8 mouse cellular contexts compared by ENCODE assay signal in the genomic region with DNA sequence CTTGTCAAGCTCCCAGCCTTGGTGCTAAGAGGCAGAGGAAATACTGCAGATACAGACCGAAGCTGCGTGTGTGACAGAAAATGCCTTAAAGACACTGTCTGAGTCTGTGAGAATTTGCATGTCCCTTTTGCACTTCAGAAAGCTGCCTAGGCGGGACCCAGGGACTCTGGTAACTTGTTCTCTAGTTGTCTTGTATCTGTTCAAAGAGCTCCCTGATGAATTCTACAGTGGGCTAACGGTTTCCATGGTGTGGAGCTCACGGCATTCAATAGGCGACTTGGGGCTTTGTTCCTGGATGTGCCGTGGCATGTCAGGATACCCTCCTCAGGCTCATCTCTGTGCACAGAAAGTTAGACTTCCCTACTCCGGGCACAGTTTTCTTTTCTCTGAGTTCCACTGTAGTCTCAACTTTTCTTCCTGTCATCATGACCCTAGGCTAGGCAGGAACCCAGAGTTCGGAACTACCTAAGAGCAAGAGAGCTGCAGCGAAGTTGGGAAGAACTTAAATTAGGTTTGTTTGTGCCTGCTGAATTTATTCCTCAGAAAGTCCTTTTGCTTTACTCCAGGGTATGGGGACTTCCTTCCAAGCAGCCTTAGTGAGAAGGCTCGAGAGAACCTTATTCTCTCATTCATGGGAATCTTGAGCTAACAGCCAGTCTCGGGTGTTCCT.
DNase-seq lines count a peak whose midpoint lies in the region; ATAC-seq and TF ChIP-seq lines count a peak whose summit lies in the region.

No protein-coding gene starts in this region.

- WGBS in cerebellum, adult 2 months: 51% methylated on average over 12 of the region's 12 CpGs
- 11% methylated on average over 12 of the region's 12 CpGs for WGBS in heart, embryonic 14.5 days
- 54% methylated on average over 12 of the region's 12 CpGs for WGBS in liver, embryonic 16.5 days (ENCODE audit: insufficient replicate concordance)

- 0 out of 2 replicates have a peak, but pooled peaks cover 3% of the 10 kb centered on the region for H3K36me3 ChIP-seq in ES-Bruce4 (ENCODE audit: control insufficient read depth, insufficient read depth, low read length, poor library complexity, severe bottlenecking)
- H3K36me3 ChIP-seq in heart, embryonic 14.5 days (ENCODE audit: control insufficient read depth, insufficient read depth, low read length): peaks cover 13% of the 10 kb centered on the region; the same call in 1 of the 2 replicates
- no peaks in the 10 kb centered on the region for H3K36me3 ChIP-seq in liver, embryonic 16.5 days (ENCODE audit: control insufficient read depth, insufficient read depth)

- TF ChIP-seq EP300 in ES-Bruce4 (IDR thresholded peaks at IDR 0.05; ENCODE audit: insufficient read depth, low read depth, low read length): no peak

- H3K27me3 ChIP-seq in cerebellum, adult 2 months (ENCODE audit: control insufficient read depth, insufficient read depth, low read length): no peaks in the 10 kb centered on the region
- no peaks in the 10 kb centered on the region for H3K27me3 ChIP-seq in ES-Bruce4 (ENCODE audit: control insufficient read depth, insufficient read depth, low read length, poor library complexity, severe bottlenecking)
- H3K27me3 ChIP-seq in heart, embryonic 14.5 days (ENCODE audit: control insufficient read depth, insufficient read depth, low read length): no peaks in the 10 kb centered on the region
- H3K27me3 ChIP-seq in liver, embryonic 16.5 days (ENCODE audit: control insufficient read depth, insufficient read depth, low read depth, low read length): no peaks in the 10 kb centered on the region

- H3K4me2 ChIP-seq in heart, embryonic 14.5 days (ENCODE audit: low read length): peak overlapping the region; percentile 73
- peak overlapping the region; percentile 2; the same call in 1 of the 2 replicates for H3K4me2 ChIP-seq in liver, embryonic 16.5 days (ENCODE audit: low read depth, low read length)

- DNase-seq in cerebellum, adult 2 months: no peak
- no peak for DNase-seq in layer of hippocampus, postnatal 25 days (ENCODE audit: extremely low spot score in 1 of 2, low spot score in 1 of 2)
- no peak for DNase-seq in left cerebral cortex, adult 11 months (ENCODE audit: low spot score)
- no peak for DNase-seq in urinary bladder, postnatal 10 days (ENCODE audit: low spot score)

- no peak for TF ChIP-seq CTCF in cerebellum, adult 2 months (IDR thresholded peaks at IDR 0.05; ENCODE audit: borderline replicate concordance, insufficient read depth, low read depth, low read length)
- no peak for TF ChIP-seq CTCF in ES-Bruce4 (IDR thresholded peaks at IDR 0.05; ENCODE audit: low read depth, low read length)

- no peak for ATAC-seq in cerebellum, adult (ENCODE audit: insufficient number of reproducible peaks, low FRiP score, low TSS enrichment)
- ATAC-seq in heart, embryonic 14.5 days (ENCODE audit: insufficient number of reproducible peaks, insufficient read depth, low FRiP score, low read depth): no peak
- no peak for ATAC-seq in liver, embryonic 16.5 days (ENCODE audit: low read depth)

- H3K9ac ChIP-seq in ES-Bruce4 (ENCODE audit: low read depth, poor library complexity, severe bottlenecking): peak overlapping the region; percentile 49
- peak overlapping the region; percentile 90 for H3K9ac ChIP-seq in heart, embryonic 14.5 days (ENCODE audit: low read length)
- no peak overlapping the region for H3K9ac ChIP-seq in liver, embryonic 16.5 days (ENCODE audit: low read depth, low read length)

- no peak overlapping the region for H3K4me3 ChIP-seq in cerebellum, adult 2 months (replicated peaks; ENCODE audit: insufficient read depth, low read depth, low read length)
- peak overlapping the region; percentile 62 for H3K4me3 ChIP-seq in ES-Bruce4 (ENCODE audit: low read depth, low read length)
- H3K4me3 ChIP-seq in heart, embryonic 14.5 days (ENCODE audit: control insufficient read depth in 1 of 2, insufficient read depth in 1 of 2, low read depth in 1 of 2, low read length in 2 of 2): peak overlapping the region; percentile 57 to 78
- 0 out of 2 replicates have a peak overlapping the region, but pooled peaks have one; percentile 0 for H3K4me3 ChIP-seq in liver, embryonic 16.5 days (ENCODE audit: low read depth, low read length)

- no peaks in the 10 kb centered on the region for H3K4me1 ChIP-seq in cerebellum, adult 2 months (ENCODE audit: control insufficient read depth, insufficient read depth, low read length)
- H3K4me1 ChIP-seq in ES-Bruce4 (ENCODE audit: control insufficient read depth, insufficient read depth, low read length): peaks cover 9% of the 10 kb centered on the region
- H3K4me1 ChIP-seq in heart, embryonic 14.5 days (ENCODE audit: control insufficient read depth in 2 of 2, insufficient read depth in 2 of 2, low read length in 2 of 2): peaks cover 25 to 48% of the 10 kb centered on the region in 2 experiments
- H3K4me1 ChIP-seq in liver, embryonic 16.5 days (ENCODE audit: control insufficient read depth, low read depth, low read length): no peaks in the 10 kb centered on the region

- no peaks in the 10 kb centered on the region for H3K9me3 ChIP-seq in ES-Bruce4 (replicated peaks; ENCODE audit: control insufficient read depth, insufficient read depth, low read length, poor library complexity, severe bottlenecking)
- H3K9me3 ChIP-seq in heart, embryonic 14.5 days (ENCODE audit: control insufficient read depth, low read length): no peaks in the 10 kb centered on the region
- H3K9me3 ChIP-seq in liver, embryonic 16.5 days (replicated peaks; ENCODE audit: control insufficient read depth, low read length): no peaks in the 10 kb centered on the region

- H3K27ac ChIP-seq in cerebellum, adult 2 months (ENCODE audit: insufficient read depth, low read length): 0 out of 2 replicates have a peak overlapping the region, but pooled peaks have one; percentile 6
- peak overlapping the region; percentile 76 for H3K27ac ChIP-seq in ES-Bruce4 (ENCODE audit: insufficient read depth, low read length)
- peak overlapping the region; percentile 96 to 99 for H3K27ac ChIP-seq in heart, embryonic 14.5 days (replicated peaks in 1 of 2; ENCODE audit: control insufficient read depth in 1 of 2, insufficient read depth in 1 of 2, low read depth in 2 of 2, low read length in 2 of 2)
- H3K27ac ChIP-seq in liver, embryonic 16.5 days (ENCODE audit: low read length): peak overlapping the region; percentile 16; the same call in 1 of the 2 replicates

- no peak for TF ChIP-seq POLR2A in cerebellum, adult 2 months (IDR thresholded peaks at IDR 0.05; ENCODE audit: borderline replicate concordance, insufficient read depth, low read length)
- no peak for TF ChIP-seq POLR2A in ES-Bruce4 (IDR thresholded peaks at IDR 0.05; ENCODE audit: insufficient read depth, low read length)

Comparison
In these comparisons a context has a peak if more than half of its experiments do, and no peak if none do; other contexts are left out.
1. H3K27ac ChIP-seq: peak in every context shown above with its lines; median percentile 98 in heart, embryonic 14.5 days; 76 in ES-Bruce4; 16 in liver, embryonic 16.5 days; 6 in cerebellum, adult 2 months.